Mouse (Mus musculus): ENCODE results near the gene Tnk2. TPM values are rescaled to one million over a fixed set of nuclear protein-coding genes. Genes with fewer than 3 reads are reported as not detected.

The Tnk2 gene
- total and polyA plus RNA-seq, 2 experiments from 2014 or later = 16.5 to 81.7 TPM

DNA sequence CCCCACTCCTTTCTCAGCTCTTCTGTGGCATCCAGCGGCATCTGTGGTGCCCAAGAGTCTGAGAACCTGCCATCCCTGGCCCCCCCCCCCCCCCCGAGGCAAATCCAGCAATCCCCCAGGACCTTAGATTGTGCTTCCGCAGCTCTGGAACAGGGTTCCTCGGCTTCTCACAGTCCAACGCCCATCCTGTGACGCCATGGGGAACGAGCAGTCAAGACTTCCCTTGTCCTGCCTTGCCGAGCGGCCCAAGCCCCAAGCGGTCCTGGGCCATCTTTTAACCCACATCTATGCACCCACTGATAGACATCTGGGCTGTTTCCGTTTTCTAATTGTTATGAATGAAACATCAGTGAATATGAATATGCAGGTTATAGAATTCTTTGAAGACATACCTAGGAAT lies 68.5 kb downstream of the Tnk2 start:
- no peaks in the 10 kb centered on the region for H3K4me1 ChIP-seq (ENCODE audit: insufficient read depth, low read length)
- H3K4me2 ChIP-seq (ENCODE audit: low read depth, low read length, poor library complexity, severe bottlenecking) = no peak overlapping the region
- H3K9me3 ChIP-seq (ENCODE audit: low read length) = no peaks in the 10 kb centered on the region
- no peak overlapping the region for H3K27ac ChIP-seq (ENCODE audit: low read depth, low read length)
- TF ChIP-seq CTCF (IDR thresholded peaks at IDR 0.05) = no peak
- WGBS = 85% methylated on average over 11 of the region's 11 CpGs
- ATAC-seq (ENCODE audit: low FRiP score) = no peak
- no peaks in the 10 kb centered on the region for H3K36me3 ChIP-seq (ENCODE audit: insufficient read depth, low read length)
- no peak overlapping the region for H3K9ac ChIP-seq (replicated peaks; ENCODE audit: low read length, poor library complexity, severe bottlenecking)
- H3K4me3 ChIP-seq (ENCODE audit: low read depth, low read length) = no peak overlapping the region
- DNase-seq (ENCODE audit: low spot score) = no peak
- no peaks in the 10 kb centered on the region for H3K27me3 ChIP-seq (ENCODE audit: insufficient read depth, low read length)

GRCm38 (mm10) chr16:32713556-32713955 lies 69.9 kb downstream of the Tnk2 start:
- 63% methylated on average over 6 of the region's 6 CpGs for WGBS
- DNase-seq (ENCODE audit: low spot score) (no peak), ATAC-seq (ENCODE audit: low FRiP score) (no peak)
- Histone ChIP-seq H3K27me3 (ENCODE audit: insufficient read depth, low read length) (no peaks in the 10 kb centered on the region), H3K9me3 (ENCODE audit: low read length) (no peaks in the 10 kb centered on the region), H3K27ac (ENCODE audit: low read depth, low read length) (no peak overlapping the region), H3K36me3 (ENCODE audit: insufficient read depth, low read length) (no peaks in the 10 kb centered on the region), H3K9ac (replicated peaks; ENCODE audit: low read length, poor library complexity, severe bottlenecking) (no peak overlapping the region), H3K4me2 (ENCODE audit: low read depth, low read length, poor library complexity, severe bottlenecking) (no peak overlapping the region), H3K4me3 (ENCODE audit: low read depth, low read length) (no peak overlapping the region), H3K4me1 (ENCODE audit: insufficient read depth, low read length) (no peaks in the 10 kb centered on the region)
- no peak for TF ChIP-seq CTCF (IDR thresholded peaks at IDR 0.05)

- ATAC-seq (ENCODE audit: low FRiP score) = no peak
- Histone ChIP-seq H3K27ac (ENCODE audit: low read depth, low read length) (no peak overlapping the region), H3K4me1 (ENCODE audit: insufficient read depth, low read length) (no peaks in the 10 kb centered on the region), H3K27me3 (ENCODE audit: insufficient read depth, low read length) (no peaks in the 10 kb centered on the region), H3K9ac (replicated peaks; ENCODE audit: low read length, poor library complexity, severe bottlenecking) (no peak overlapping the region), H3K4me2 (ENCODE audit: low read depth, low read length, poor library complexity, severe bottlenecking) (no peak overlapping the region; the same call in 1 of the 2 replicates), H3K36me3 (ENCODE audit: insufficient read depth, low read length) (no peaks in the 10 kb centered on the region), H3K4me3 (ENCODE audit: low read depth, low read length) (no peak overlapping the region), H3K9me3 (ENCODE audit: low read length) (no peaks in the 10 kb centered on the region)
- WGBS = 38% methylated on average over 13 of the region's 13 CpGs
- DNase-seq (ENCODE audit: low spot score) = peak; percentile 39
- TF ChIP-seq CTCF (IDR thresholded peaks at IDR 0.05) = peak; percentile 58
Observed at GRCm38 (mm10) chr16:32715364-32715763, 71.7 kb downstream of the Tnk2 start.

GRCm38 (mm10) chr16:32723163-32723562 lies 79.5 kb downstream of the Tnk2 start:
- Histone ChIP-seq H3K36me3 (ENCODE audit: insufficient read depth, low read length) (no peaks in the 10 kb centered on the region), H3K9ac (replicated peaks; ENCODE audit: low read length, poor library complexity, severe bottlenecking) (no peak overlapping the region), H3K9me3 (ENCODE audit: low read length) (no peaks in the 10 kb centered on the region), H3K27ac (ENCODE audit: low read depth, low read length) (no peak overlapping the region), H3K4me3 (ENCODE audit: low read depth, low read length) (no peak overlapping the region), H3K27me3 (ENCODE audit: insufficient read depth, low read length) (no peaks in the 10 kb centered on the region), H3K4me2 (ENCODE audit: low read depth, low read length, poor library complexity, severe bottlenecking) (no peak overlapping the region), H3K4me1 (ENCODE audit: insufficient read depth, low read length) (no peaks in the 10 kb centered on the region)
- 87% methylated on average over 7 of the region's 7 CpGs for WGBS
- TF ChIP-seq CTCF (IDR thresholded peaks at IDR 0.05) = no peak
- ATAC-seq (ENCODE audit: low FRiP score) (no peak), DNase-seq (ENCODE audit: low spot score) (no peak)

DNA sequence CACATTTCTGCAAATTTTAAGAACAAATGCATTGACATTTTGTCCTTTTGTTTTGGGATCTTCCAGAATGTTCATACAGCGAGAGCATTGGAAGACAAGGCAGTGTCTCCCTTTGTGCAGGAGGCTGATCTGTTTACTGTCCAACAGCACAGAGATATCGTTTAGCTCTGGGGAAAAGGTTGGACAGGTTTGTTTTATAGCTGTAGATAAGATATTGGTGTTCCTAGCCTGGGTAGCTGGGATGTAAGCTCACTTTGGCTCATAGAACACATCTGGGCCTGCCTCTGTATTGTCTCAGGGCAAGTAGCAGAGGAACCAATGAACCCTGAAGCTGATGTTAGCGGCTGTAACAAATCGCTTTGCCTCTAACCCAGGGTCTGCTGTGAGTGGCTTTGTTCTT lies 80.1 kb downstream of the Tnk2 start:
- Histone ChIP-seq H3K36me3 (ENCODE audit: insufficient read depth, low read length) (no peaks in the 10 kb centered on the region), H3K9ac (replicated peaks; ENCODE audit: low read length, poor library complexity, severe bottlenecking) (no peak overlapping the region), H3K4me3 (ENCODE audit: low read depth, low read length) (no peak overlapping the region), H3K27me3 (ENCODE audit: insufficient read depth, low read length) (no peaks in the 10 kb centered on the region), H3K9me3 (ENCODE audit: low read length) (no peaks in the 10 kb centered on the region), H3K4me2 (ENCODE audit: low read depth, low read length, poor library complexity, severe bottlenecking) (no peak overlapping the region), H3K27ac (ENCODE audit: low read depth, low read length) (no peak overlapping the region), H3K4me1 (ENCODE audit: insufficient read depth, low read length) (no peaks in the 10 kb centered on the region)
- no peak for DNase-seq (ENCODE audit: low spot score)
- no peak for ATAC-seq (ENCODE audit: low FRiP score)
- TF ChIP-seq CTCF (IDR thresholded peaks at IDR 0.05) = no peak
- 78% methylated on average over 4 of the region's 4 CpGs for whole genome bisulfite sequencing

GRCm38 (mm10) chr16:32724259-32724658 lies 80.6 kb downstream of the Tnk2 start:
- WGBS = 83% methylated on average over 2 of the region's 2 CpGs
- no peaks in the 10 kb centered on the region for H3K4me1 ChIP-seq (ENCODE audit: insufficient read depth, low read length)
- H3K4me2 ChIP-seq (ENCODE audit: low read depth, low read length, poor library complexity, severe bottlenecking) = no peak overlapping the region
- H3K9me3 ChIP-seq (ENCODE audit: low read length) = no peaks in the 10 kb centered on the region
- H3K4me3 ChIP-seq (ENCODE audit: low read depth, low read length) = no peak overlapping the region
- H3K9ac ChIP-seq (replicated peaks; ENCODE audit: low read length, poor library complexity, severe bottlenecking) = no peak overlapping the region
- no peak overlapping the region for H3K27ac ChIP-seq (ENCODE audit: low read depth, low read length)
- no peak for ATAC-seq (ENCODE audit: low FRiP score)
- H3K27me3 ChIP-seq (ENCODE audit: insufficient read depth, low read length) = no peaks in the 10 kb centered on the region
- TF ChIP-seq CTCF (IDR thresholded peaks at IDR 0.05) = no peak
- DNase-seq (ENCODE audit: low spot score) = no peak
- H3K36me3 ChIP-seq (ENCODE audit: insufficient read depth, low read length) = no peaks in the 10 kb centered on the region

Measured in midbrain, postnatal 0 days (tissue).